Mouse (Mus musculus) megakaryocyte, embryonic 14.5 days (primary cell): ENCODE measurements around the gene Brd1.

ENCODE experiments used
- FLI1 ChIP-seq: IDR thresholded peaks from 2 replicates; pipeline ENCODE4 v1.6.1; 2012; ENCODE audit warnings: low read length, inconsistent platforms, mixed read lengths
- GATA1 ChIP-seq: IDR thresholded peaks from 3 replicates; pipeline ENCODE4 v1.6.1; 2012; ENCODE audit warnings: mixed read lengths, low read length, inconsistent platforms, borderline replicate concordance

DNA sequence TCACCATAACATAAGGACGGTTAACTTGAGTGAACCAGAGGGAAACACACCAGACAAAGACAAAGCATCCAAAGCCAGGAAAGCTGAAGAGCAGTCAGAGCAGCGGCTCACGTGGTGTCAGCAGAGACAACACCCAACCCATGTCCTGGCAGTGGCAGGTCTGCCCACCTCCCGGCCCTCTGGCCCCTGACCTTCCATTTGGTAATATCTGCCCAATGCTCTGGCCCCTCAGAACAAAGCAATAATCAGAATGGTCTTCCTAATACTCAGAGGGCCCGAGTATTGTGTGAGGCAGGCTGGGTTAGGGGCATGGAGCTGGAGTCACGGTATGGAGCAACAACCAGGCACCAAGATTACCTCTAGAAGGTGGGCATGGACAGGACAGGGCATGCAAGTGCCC, 10.8 kb downstream of the Brd1 start:
- no peak for TF ChIP-seq GATA1
- no peak for TF ChIP-seq FLI1
